Mouse (Mus musculus): ENCODE measurements around the gene Wdr1. TPM values are rescaled to one million over a fixed set of nuclear protein-coding genes. Genes with fewer than 3 reads are reported as not detected.
"Not testable (repeated sequence)": the region's sequence is repeated elsewhere in the genome, so short reads cannot be mapped to it uniquely, and the experiment has no call there.

Gene Wdr1
- polyA plus RNA-seq (2015; fragmentation: Nextera tagmentation; extraction: Ambion mirVana) = 203 and 206 TPM in 2 replicates

DNA sequence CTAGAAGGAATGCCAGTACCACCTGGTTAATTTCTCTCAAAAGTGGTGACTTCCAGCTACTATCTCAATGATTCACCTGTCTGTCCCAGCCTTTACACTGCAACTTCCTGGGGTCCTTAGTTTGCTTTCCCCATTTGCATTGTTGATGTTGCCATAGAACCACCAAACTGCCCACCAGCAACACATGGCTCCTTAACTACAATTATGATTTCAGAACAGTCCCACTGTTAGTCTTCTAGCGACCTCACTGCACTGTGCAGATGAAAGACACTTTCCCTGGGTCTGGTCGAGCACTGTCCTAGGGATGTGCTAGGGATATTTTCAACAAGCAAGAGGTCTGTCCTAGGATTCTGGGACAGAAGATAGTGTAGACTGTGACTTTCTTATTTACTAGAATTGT, at the start of gene Wdr1:
Wdr1 (minus strand) TSS at position 101 of the 400 bp plus-strand sequence.
- peaks cover 18% of the 10 kb centered on the region for H3K36me3 ChIP-seq
- ATAC-seq (ENCODE audit: low FRiP score, low read depth) = no peak
- peak within 1 kb of the TSS; percentile 99 for H3K27ac ChIP-seq
- peak within 1 kb of the TSS; percentile 92 for H3K4me2 ChIP-seq (replicated peaks)
- no peaks in the 10 kb centered on the region for H3K9me3 ChIP-seq
- peaks cover 38% of the 10 kb centered on the region for H3K4me1 ChIP-seq
- peak within 1 kb of the TSS; percentile 95 for H3K9ac ChIP-seq
- 79% methylated on average over 2 of the region's 2 CpGs for WGBS
- peak within 1 kb of the TSS; percentile 89 for H3K4me3 ChIP-seq
- H3K27me3 ChIP-seq = no peaks in the 10 kb centered on the region

DNA sequence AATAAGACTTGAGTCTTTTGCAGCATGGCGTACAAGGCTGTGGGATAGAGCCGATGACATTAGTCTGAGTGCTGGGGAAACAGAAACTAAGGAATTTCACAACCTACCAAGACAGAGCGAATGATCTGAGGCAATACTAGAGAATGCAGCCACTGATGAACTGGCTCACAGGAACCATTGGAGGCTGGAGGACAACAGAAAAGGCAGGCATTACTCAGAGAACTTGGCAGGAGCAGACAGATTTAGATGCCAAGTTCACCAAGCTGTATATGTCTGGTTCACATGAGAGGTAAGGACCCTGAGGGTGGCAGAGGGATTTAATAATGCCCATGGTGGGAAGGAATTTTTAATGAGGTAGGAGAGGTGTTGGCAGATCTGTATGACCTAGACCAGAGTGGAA, 48.1 kb upstream of the Wdr1 start:
- Histone ChIP-seq H3K9ac (no peak overlapping the region), H3K36me3 (no peaks in the 10 kb centered on the region), H3K4me1 (peaks cover 3% of the 10 kb centered on the region; the same call in 1 of the 2 replicates), H3K4me3 (no peak overlapping the region), H3K4me2 (replicated peaks) (no peak overlapping the region), H3K27me3 (no peaks in the 10 kb centered on the region), H3K9me3 (peaks cover 4% of the 10 kb centered on the region; the same call in 1 of the 2 replicates), H3K27ac (no peak overlapping the region)
- ATAC-seq (ENCODE audit: low FRiP score, low read depth) = peak; percentile 66; the same call in 1 of the 2 replicates
- 79% methylated on average over 3 of the region's 3 CpGs for WGBS

DNA sequence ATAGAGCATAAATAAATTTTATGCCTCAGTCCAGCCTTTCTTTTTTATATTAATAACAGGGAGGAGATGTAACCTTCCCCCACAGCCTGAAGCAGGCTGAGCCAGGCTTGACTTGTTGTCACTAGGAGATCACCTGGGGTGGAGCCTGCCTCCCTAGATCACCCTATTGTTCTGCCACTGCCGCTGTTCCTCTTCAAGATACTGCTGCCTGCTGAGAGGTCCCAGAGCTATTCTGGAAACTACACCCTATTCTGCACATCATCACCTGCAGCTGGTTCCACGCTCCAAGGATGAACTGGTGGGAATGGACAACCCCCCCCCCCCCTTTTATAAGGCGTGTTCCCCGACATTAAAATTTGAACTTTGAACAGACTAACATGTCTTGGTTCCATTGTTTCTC, 45.2 kb upstream of the Wdr1 start:
- not testable (repeated sequence) for ATAC-seq (ENCODE audit: low FRiP score, low read depth); H3K9me3 ChIP-seq; H3K4me2 ChIP-seq (replicated peaks); H3K27me3 ChIP-seq; H3K36me3 ChIP-seq; H3K4me3 ChIP-seq; H3K4me1 ChIP-seq; H3K9ac ChIP-seq; H3K27ac ChIP-seq
- WGBS = 89% methylated on average over 4 of the region's 4 CpGs

DNA sequence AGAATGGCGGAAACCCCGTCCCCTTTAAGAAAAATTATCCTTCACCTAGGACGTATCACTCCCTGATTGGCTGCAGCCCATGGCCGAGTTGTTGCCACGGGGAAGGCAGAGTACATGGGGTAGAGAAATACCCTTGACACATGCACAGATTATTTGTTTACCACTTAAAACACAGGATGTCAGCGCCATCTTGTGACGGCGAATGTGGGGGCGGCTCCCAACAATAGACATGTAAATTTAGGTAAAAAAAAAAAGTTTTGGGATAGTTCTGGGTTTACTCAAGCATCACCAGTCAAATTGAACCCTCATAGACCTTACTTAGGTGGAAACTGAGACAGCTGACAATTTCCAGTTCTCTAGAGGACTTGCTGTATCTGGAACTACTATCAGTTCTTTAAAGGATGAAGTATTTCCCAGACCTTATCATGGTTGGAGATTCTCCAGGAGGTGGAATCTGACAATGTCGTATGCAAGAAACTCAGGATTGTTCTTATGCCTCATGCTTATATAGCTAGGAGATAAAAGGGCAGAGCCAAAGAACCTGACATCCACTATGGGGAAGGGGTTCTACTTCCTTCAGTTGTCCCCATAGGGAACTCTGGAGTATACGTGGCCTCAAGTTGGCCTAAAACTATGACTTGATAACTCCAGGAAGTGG, 35.8 kb upstream of the Wdr1 start:
- WGBS = 65% methylated on average over 11 of the region's 11 CpGs
- Histone ChIP-seq H3K36me3 (no peaks in the 10 kb centered on the region), H3K9me3 (no peaks in the 10 kb centered on the region), H3K4me3 (peak overlapping the region; percentile 31; the same call in 1 of the 2 replicates), H3K4me2 (replicated peaks) (peak overlapping the region; percentile 39), H3K9ac (no peak overlapping the region), H3K4me1 (no peaks in the 10 kb centered on the region), H3K27me3 (no peaks in the 10 kb centered on the region; the same call in 1 of the 2 replicates), H3K27ac (no peak overlapping the region)
- ATAC-seq (ENCODE audit: low FRiP score, low read depth) = no peak

DNA sequence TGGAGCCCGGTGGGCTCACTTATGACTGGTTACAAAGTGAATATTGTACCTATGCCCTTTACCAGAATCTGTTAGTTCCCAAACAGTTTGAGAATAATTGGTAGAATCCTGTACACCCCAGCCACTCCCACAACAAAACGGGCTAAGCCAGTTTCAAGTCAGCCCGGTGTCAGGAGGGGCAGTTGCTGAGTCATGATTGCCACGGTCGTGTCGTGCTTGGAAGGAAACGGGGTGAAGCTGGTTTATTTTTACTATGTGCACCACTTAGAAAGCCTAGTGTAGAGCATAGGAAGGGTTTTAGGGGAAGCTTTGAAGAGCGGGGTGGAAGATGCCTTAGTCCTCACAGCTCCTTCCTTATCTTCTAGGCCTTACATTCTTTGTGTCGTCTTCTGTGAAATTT, 25.9 kb upstream of the Wdr1 start:
- no peaks in the 10 kb centered on the region for H3K4me1 ChIP-seq
- H3K4me3 ChIP-seq = no peak overlapping the region
- 64% methylated on average over 9 of the region's 9 CpGs for WGBS
- ATAC-seq (ENCODE audit: low FRiP score, low read depth) = no peak
- H3K9ac ChIP-seq = no peak overlapping the region
- no peaks in the 10 kb centered on the region for H3K36me3 ChIP-seq
- no peaks in the 10 kb centered on the region for H3K27me3 ChIP-seq
- H3K27ac ChIP-seq = no peak overlapping the region
- no peak overlapping the region for H3K4me2 ChIP-seq (replicated peaks)
- no peaks in the 10 kb centered on the region for H3K9me3 ChIP-seq

DNA sequence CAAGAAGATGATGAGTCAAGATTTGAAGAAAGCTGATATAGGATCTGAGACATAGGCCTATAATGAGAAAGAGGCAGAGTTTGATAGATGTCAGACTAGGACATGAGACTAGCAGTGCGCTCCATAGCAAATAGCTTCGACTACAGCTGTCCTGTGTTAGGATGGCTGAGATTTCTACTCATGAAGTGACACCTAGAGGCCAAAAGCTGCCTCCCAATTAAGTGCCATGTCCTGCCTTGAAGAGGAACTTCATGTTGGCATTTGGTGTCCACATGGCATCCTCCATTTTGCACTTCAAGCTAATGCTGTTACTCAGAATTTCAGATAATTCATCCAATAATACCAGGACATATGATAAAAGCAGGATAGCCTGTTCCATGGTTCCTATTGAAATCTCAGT, 22.4 kb upstream of the Wdr1 start:
- ATAC-seq (ENCODE audit: low FRiP score, low read depth) = no peak
- H3K36me3 ChIP-seq = no peaks in the 10 kb centered on the region
- WGBS = 86% methylated on average over 2 of the region's 2 CpGs
- no peaks in the 10 kb centered on the region for H3K4me1 ChIP-seq
- H3K4me2 ChIP-seq (replicated peaks) = no peak overlapping the region
- H3K4me3 ChIP-seq = no peak overlapping the region
- H3K27ac ChIP-seq = no peak overlapping the region
- H3K9me3 ChIP-seq = no peaks in the 10 kb centered on the region
- no peak overlapping the region for H3K9ac ChIP-seq
- H3K27me3 ChIP-seq = no peaks in the 10 kb centered on the region

DNA sequence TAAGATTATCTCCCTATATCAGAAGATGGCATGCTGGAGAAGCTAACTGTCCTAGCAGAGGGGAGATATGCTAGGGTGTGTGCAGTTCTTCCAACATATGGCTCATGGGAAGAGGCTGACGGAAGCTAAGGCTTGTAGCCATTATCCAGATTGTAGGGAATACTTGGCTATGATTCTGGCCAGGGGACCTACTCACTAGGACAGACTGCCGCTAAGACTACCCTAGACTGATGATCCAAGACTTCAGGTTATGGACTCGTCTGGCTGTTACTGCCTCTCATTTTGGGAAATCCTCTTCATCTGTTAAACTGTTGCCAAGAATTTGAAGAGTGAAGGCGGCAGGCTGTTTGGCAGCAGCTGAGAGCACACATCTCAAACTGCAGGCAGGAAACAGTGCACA, 20.0 kb upstream of the Wdr1 start:
- Histone ChIP-seq H3K4me3 (no peak overlapping the region), H3K4me1 (no peaks in the 10 kb centered on the region), H3K9ac (no peak overlapping the region), H3K27ac (no peak overlapping the region), H3K4me2 (replicated peaks) (no peak overlapping the region), H3K36me3 (no peaks in the 10 kb centered on the region), H3K27me3 (no peaks in the 10 kb centered on the region), H3K9me3 (no peaks in the 10 kb centered on the region)
- 80% methylated on average over 4 of the region's 4 CpGs for WGBS
- no peak for ATAC-seq (ENCODE audit: low FRiP score, low read depth)

DNA sequence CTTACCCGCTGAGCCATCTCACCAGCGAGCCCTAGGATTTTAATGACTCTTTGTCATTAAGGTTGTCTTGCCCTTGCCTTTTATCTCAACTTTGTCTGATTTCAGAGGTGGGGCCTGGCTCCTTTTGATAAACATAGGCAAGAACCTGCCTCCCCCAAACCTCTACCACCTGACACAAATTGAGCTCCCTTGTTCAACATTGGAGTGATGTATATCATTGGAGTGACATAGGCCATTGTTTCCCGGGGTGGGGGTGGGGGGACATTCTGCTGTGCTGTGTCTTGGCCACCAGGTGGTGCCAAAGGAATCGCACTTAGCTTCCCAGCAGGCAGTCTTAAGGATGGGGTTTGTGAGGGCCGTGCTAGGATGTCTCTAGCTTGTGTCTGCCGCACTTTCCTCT, 17.7 kb upstream of the Wdr1 start:
- Histone ChIP-seq H3K9ac (no peak overlapping the region), H3K36me3 (no peaks in the 10 kb centered on the region), H3K27me3 (no peaks in the 10 kb centered on the region), H3K9me3 (no peaks in the 10 kb centered on the region), H3K27ac (no peak overlapping the region), H3K4me3 (no peak overlapping the region), H3K4me1 (no peaks in the 10 kb centered on the region), H3K4me2 (replicated peaks) (no peak overlapping the region)
- peak; percentile 78 for ATAC-seq (ENCODE audit: low FRiP score, low read depth)
- WGBS = 29% methylated on average over 6 of the region's 6 CpGs

DNA sequence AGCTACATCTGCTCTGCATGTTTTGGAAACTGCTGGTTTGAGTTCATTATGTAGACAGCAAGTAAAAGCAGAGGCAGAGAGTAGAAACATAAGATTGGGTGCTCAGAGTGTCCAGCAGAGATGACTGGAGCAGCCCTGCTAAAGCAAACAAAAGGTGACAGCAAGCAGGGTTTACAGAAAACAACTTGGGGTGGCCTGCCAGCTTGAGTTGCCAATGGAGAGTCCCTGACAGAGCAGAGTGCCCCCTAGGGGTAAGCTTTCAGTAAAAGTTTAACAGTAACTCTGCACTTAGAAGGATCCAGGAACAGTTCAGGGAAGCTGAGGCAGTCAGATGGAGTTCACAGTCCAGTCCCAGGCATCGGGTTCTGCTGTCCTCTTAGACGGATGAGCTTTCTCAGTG, 7.9 kb upstream of the Wdr1 start:
- no peak overlapping the region for H3K4me3 ChIP-seq
- no peaks in the 10 kb centered on the region for H3K4me1 ChIP-seq
- no peaks in the 10 kb centered on the region for H3K9me3 ChIP-seq
- H3K4me2 ChIP-seq (replicated peaks) = no peak overlapping the region
- WGBS = 72% methylated on average over 2 of the region's 2 CpGs
- no peak overlapping the region for H3K27ac ChIP-seq
- no peaks in the 10 kb centered on the region for H3K27me3 ChIP-seq
- no peak overlapping the region for H3K9ac ChIP-seq
- H3K36me3 ChIP-seq = no peaks in the 10 kb centered on the region
- ATAC-seq (ENCODE audit: low FRiP score, low read depth) = no peak

DNA sequence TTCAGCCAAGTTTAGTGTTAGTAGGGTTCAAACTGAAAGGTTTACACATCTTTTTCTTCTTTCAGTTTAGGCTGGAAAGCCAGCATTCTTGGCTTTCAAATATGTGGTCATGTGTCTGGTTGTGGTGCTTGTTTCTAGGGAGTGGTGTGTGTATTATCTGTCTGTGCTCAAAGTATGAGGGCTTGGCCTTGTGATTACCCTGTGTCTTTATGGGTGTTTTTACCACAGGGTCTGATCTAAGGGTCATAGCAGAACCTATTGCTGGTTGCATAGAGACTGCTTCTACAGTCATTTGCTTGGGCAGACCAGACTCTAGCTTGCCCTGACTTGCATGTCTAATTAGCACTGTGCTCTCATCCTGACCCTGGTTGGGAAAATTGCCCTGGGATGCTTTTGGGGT, 5.6 kb upstream of the Wdr1 start:
- Histone ChIP-seq H3K9ac (no peak overlapping the region), H3K4me1 (no peaks in the 10 kb centered on the region), H3K4me3 (no peak overlapping the region), H3K27ac (no peak overlapping the region), H3K9me3 (no peaks in the 10 kb centered on the region), H3K4me2 (replicated peaks) (no peak overlapping the region), H3K36me3 (no peaks in the 10 kb centered on the region), H3K27me3 (no peaks in the 10 kb centered on the region)
- ATAC-seq (ENCODE audit: low FRiP score, low read depth) = no peak

DNA sequence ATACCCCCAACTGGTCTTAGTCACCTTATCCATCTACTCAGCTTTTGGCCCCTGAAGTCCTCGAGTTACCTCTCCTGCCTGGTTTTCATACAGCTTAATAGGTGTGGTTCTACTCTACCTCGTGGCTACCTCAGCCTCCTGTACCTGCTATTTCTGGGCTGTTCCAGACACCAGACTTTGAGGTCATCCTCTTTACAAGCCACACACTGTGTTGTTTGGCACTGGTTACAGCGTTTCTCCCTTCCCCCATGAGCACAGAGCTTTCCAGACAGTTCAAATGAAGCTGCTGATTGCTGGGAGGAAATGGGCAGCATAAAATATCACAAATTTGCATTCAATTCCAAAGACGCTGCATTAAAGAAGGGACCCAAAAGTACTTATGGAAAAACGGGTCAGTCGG, 1.8 kb upstream of the Wdr1 start:
- H3K4me2 ChIP-seq (replicated peaks) = no peak overlapping the region
- H3K27me3 ChIP-seq = no peaks in the 10 kb centered on the region
- H3K4me1 ChIP-seq = peaks cover 21% of the 10 kb centered on the region
- H3K27ac ChIP-seq = no peak overlapping the region
- ATAC-seq (ENCODE audit: low FRiP score, low read depth) = no peak
- no peak overlapping the region for H3K9ac ChIP-seq
- WGBS = 65% methylated on average over 6 of the region's 6 CpGs
- H3K4me3 ChIP-seq = no peak overlapping the region
- no peaks in the 10 kb centered on the region for H3K9me3 ChIP-seq
- peaks cover under 1% of the 10 kb centered on the region; the same call in 1 of the 2 replicates for H3K36me3 ChIP-seq

DNA sequence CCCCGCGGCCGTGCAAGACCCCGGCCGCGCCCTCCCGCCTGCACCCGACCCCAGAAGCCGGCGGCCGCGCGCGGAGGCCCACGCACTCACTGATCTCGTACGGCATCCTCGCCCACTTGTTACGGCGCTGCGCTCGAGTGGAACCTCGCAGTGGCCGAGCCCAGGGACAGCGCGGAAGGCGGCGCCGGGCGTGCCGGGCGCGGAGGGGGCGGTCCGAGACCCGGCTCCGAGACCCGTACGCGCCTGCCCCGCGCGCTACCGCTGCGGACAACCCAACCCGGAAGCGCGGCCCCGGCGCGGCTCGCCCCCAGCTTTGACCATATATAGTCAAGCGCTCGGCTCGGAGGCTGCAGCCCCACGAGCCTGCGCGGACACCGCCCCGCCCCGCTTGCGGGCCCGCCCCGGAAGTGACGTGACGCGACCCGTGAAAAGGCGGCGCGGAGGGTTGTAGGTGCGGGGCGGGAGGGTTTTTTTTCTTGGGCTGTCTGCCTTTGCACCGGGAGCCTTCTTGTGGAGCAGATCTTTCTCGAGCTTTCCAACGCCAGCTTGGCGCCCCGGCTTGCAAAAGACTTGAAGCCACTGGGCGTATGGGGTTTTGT, 1.5 kb downstream of the Wdr1 start:
- peak overlapping the region; percentile 92 for H3K4me2 ChIP-seq (replicated peaks)
- no peaks in the 10 kb centered on the region for H3K9me3 ChIP-seq
- ATAC-seq (ENCODE audit: low FRiP score, low read depth) = peak; percentile 97
- H3K36me3 ChIP-seq = peaks cover 32% of the 10 kb centered on the region
- peaks cover 41% of the 10 kb centered on the region for H3K4me1 ChIP-seq
- no peaks in the 10 kb centered on the region for H3K27me3 ChIP-seq
- under 1% methylated on average over 73 of the region's 79 CpGs for WGBS
- peak overlapping the region; percentile 99 for H3K27ac ChIP-seq
- peak overlapping the region; percentile 89 for H3K4me3 ChIP-seq
- peak overlapping the region; percentile 95 for H3K9ac ChIP-seq
